Mouse (Mus musculus) WW6 (cell line): Measurements from ENCODE around the gene Rps15a.

Source experiments
- DNase-seq: peaks from one replicate; pipeline ENCODE4 v3.0.0-alpha.2; 2013; ENCODE audit warnings: low read depth, low spot score

Rps15a gene

DNA sequence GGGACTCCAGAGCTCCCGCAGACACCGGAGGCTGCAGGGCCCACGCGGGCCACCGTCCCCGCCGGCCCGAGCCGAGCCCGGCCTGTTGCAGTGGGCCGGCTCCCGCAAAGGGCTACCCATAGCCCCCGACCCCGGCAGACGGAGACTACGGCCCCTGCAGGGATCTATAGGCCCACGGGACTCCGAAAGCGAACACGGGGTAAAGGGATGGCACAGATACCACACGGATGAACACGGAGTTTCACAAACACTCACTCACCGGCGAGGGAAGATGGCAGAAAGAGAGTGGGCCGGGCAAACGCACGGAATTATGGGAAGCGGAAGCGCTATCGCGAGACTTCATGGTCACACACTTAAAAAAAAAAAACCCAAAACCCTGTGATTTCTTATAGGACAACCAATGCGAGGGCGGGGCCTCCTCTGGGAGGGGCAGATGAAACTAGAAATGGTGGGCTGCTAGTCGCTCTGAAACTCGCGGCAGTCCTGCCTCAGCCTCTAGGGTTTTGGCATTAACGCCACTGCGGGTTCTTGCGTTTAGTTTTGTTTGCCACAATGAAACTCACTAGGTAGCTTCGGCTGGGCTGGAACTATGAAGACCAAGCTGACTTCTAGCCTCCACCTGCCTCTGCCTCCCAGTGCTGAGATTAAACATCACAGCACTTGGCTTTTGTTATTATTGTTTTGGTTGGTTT, at the start of gene Rps15a:
Rps15a (minus strand) TSS at position 312 of the 692 bp plus-strand sequence.
- peak; percentile 81 for DNase-seq

DNA sequence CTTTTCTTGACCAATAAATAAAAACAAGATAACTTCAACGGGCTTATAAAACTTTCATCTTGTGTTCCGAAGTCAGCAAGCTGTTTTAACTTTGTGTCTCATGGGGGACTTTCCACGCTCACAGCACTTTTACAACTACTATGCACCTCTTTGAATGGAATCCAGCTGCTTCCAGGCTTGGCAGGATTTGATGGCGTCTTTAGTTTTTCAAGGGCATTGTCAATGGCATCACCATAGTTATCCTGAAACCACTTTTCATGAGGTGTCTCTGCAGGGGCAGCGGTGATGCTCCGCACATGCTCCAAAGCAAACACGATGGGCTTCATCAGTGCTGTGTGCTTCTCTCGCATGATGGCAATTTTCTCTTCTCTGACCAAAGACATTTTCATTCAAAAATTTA, 47.0 kb upstream of the Rps15a start:
- no peak for DNase-seq

DNA sequence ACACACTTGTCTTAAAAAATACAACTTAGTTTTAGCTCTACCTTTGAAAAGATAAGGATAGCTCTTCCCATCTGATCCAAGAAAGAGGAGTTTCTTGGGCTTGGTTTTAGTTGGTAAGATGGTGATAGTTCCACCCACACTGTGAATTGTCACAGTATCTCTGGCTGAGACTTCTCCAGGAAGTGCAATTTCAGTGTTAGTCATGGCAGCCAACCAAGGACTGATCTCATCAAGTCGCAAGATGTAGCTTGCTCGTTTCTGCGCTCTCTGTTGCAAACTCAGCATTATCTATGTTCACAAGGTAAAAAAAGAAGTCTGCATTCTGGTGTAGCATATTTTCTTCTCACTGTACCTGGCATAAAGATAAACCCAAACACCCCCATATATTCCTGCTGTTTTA, 44.1 kb upstream of the Rps15a start:
- no peak for DNase-seq

DNA sequence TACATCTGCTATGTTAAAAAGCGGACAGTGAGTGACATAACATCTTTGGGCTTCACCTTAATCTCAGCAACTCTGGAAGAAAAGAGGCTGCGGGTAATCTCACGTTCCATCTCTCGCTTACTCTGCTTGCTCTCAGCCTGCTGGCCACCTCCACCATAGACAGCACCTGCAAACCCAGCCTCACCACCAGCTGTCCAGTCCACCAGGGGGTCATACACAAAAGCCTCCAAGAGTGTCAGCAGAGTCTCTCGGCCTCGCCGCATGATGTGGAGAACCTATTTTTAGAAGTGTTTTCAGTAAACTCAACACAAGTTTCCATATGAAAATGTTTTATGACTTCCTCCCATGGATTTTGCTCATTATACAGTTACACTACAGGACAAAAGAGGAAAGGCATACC, 40.5 kb upstream of the Rps15a start:
- no peak for DNase-seq

DNA sequence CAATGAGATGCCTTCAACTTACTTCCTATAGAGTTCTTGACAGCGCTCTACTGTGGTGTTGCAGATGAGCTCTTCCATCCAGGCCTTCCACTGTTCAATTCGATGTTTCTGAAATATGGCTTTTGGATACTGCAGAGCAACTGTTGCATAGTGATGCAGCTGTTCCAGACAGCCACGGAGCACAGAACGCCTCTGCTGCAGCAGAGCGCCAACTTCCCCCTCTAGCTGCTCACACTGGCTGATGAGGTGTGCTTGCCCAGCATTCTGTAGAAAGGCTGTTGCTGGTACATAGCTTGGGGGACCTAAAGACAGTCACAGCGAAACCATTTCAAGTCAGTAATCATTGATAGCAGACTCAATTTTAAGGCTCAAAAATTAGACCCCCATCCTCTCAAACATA, 38.2 kb upstream of the Rps15a start:
- no peak for DNase-seq

DNA sequence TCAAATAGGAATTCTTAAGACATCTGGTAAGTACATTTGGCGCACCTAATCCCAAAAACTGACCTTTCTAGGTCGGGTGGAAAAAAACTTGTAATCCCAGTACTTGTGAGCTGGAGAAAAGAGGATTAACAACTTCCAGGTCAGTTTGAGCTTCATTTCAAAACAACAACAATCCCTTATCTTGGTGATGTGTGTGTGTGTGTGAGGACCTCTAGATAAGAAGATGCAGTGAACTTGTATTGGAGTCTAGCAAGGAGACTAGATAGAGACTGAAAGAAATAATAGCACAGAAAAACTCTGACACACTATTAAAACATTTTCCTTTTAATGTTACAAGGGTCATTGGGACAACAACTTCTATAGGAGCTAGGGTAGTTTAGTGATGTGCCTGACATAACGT, 27.6 kb upstream of the Rps15a start:
- DNase-seq, result no peak

DNA sequence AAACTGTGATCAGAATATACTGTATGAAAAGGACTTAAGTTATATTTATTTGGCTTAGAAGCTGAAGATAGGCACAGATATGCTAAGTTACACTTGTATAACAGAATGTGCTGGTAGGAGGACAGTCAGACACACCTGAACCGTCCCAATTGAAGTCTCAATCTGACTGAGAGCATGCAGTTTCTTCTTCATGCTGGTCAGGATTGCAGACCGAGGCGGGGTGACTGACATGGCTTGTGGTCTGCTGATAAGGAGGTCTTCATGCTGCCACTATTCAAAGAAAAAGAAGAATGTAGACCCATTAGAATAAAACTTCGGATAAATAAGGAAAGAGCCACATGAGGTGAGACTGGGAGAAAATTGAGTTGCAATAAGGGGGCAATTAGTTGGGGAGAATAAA, 27.1 kb upstream of the Rps15a start:
- DNase-seq, result no peak

DNA sequence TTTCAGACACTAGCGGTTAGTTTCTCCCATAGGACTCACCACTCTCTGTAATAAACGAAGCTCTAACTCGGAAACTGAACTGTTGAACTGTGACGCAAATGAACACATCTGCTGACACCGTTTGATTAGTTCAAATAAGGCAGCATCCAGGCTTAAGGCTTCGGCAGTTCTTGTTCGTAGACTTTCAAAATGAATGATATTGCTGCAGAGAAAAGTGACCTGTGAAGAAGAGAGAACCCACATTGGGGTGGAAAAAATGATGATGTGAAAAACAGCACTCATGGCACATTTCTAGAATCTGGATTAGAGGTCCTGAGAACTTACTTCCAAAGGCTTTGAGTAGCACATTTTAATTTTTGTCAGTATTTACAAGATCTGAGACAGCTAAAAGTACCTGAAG, 25.3 kb upstream of the Rps15a start:
- DNase-seq, result no peak

DNA sequence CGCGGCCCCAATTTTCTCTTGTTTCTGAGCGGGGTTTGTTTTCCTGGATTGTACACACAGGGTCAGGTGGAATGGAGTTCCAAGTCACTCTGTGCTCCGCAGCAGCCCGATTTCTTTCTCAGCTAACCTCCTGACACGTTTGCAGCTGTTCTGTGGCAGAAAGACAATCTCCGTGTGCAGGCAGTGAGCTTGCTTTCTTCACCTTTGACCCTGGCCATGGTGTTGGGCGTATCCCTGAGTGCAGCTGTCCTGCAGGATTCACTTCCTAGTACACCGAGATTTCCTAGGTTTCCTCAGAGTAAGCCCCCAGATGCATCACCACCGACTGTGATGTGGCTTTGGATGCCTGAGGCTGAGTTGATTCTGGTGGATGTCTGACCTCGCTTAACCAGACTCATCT, 19.1 kb upstream of the Rps15a start:
- no peak for DNase-seq

DNA sequence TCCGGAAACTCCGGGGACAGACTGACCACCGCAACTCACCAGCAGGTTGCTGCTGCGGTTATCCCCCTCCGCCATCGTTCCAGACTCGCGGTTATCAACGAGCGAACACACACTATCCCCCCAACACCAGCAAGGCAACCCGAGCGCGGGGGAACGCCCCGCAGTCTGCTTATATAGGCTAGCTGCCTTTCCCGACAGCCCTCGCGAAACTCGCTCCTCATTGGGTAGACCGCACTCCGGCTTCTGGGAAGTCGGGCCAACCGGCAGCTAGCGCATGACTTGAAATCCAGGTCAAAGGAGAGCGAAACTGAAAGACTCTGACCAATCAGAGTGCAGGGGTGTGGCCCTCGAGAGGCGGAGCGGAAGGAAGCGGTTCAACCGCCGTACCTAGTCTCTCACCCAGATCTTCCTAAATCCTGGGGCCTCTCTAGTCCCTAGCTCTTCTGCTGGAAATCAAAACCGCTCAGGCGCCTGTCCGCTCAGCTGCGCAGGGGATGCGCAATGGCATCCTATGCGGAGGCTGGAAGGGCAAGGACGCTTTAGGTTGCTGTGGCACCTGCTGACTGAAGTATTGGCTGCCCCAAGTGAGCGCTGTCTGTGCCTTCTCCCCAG, 13.5 kb upstream of the Rps15a start, which contains the start of gene Arl6ip1:
Arl6ip1 (minus strand) TSS at position 233 of the 612 bp plus-strand sequence.
- DNase-seq, result peak; percentile 96

DNA sequence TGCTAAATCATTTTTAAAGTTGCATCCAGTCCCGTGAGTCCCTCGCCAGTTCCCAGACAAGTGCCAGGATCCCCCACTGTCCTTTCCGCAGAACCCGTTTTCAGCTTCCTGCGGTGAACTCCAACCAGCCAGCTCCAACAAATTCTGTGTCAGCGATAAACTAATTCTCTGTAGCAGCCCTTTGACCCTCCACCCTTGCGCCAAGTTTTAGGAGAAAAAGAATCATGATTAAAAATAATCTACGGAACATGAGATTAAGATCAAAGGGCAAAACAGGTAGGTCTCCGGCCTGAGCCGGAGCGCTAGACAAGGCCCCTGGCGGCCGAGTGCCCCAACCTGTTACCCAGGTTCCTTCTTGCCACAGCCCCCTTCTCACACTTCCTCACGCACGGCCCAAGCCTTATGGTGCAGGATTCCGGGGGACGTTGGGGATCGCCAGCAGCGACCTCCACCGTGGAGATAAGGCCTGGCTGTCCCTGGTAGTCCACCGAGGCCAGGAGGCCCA, 13.0 kb upstream of the Rps15a start:
- DNase-seq, result no peak

DNA sequence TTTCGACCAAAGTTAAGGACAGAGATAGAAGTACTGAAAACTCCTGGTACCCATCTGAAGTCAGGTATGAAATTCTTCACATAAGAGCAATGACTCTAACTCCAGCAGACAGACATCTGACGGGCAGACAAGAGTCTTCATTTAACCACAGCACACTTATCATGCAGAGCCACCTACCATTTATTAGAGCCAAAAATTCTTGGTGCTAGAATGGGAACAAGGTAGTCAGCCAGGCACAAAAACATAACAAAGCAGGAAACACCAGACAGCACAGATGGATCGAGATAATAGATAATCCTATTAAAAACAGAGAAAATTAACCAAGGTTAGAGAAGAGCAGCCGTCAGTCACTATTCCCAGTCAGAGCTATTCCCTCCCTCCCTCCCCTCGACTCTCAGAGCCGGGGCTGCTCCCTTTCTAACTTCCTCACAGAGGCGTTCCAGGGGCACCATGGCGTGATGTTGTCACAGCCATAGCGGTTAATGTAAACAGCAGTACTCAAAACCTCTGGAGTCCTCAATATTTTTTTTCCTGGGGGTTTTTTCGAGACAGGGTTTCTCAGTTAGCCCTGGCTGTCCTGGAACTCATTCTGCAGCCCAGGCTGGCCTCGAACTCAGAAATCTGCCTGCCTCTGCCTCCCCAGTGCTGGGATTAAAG, 10.4 kb upstream of the Rps15a start:
- no peak for DNase-seq

DNA sequence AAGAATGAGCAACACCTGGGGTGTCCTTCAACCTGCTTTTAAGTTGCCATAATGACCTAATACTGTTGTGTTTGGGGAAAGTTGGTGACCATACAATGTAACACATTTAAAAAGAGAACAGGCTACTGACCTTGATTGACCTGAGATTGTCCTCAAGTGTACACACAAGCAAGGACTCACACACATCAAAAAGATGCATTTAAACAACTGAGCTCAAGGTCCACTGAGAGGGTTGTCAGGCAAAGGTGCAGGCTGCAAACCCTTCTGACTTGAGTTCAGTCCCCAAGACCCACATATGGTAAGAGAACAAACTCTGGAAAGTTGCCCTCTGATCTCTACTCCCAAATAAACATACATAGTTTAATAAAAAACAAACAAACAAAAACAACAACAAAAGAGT, 9.7 kb upstream of the Rps15a start:
- DNase-seq, result no peak

DNA sequence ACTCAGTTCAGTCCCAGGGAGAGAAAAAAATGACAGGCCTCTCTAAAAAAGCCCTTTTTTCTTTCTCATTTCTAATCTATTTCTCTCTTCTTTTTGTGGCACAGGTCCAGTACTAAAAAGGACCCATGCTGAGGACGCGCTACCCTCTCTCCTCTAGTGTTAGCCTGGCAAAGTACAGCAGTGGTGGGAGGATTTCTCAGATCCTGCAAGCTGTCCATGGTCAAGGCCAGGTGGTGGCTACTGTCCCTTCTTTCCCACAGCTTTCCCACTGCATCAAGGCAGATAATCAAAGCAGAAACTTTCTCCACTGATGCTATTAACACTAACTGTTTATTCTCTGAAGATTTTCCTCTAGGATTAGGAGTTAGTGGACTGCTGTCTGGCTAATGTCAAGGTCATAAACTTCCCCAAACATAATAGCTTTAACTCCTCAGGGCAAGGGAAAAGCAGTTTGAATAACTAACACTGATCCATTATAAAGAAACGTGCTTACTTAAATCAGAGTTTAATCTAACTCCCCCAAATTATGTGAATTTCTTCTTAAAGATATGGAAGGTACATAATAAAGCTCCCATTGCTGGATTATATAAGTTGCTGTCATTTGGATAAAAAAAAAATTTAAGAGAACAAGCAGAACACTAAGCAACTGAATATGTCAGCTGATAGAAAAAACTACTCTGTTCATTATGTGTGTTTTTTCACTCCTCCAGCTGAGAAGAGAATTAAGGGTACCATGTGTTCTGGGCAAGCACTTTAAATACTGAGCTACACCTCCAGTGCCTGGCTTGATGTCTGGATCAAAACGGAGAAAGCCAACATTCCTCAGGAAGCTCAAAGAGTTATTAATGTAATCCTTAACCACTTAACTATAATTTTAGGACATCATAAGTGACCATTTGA, 7.8 kb upstream of the Rps15a start:
- no peak for DNase-seq

DNA sequence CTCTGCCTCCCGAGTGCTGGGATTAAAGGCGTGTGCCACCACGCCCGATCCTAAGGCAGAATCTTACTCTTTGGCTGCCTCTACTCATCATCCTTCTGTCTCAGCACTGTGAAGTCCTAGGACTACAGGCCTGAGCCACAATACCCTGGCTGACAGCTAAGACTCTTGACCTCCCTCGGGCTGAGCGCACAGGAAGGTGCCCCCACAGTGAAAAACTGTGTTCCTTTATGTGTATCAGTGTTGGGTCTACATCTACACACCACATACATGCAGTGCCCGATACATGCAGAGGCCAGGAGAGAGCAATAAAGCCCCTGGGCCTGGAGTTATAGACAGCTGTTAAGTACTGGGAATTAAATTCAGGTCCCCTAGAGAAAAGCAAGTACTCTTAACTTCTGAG, 6.2 kb upstream of the Rps15a start:
- DNase-seq, result no peak

DNA sequence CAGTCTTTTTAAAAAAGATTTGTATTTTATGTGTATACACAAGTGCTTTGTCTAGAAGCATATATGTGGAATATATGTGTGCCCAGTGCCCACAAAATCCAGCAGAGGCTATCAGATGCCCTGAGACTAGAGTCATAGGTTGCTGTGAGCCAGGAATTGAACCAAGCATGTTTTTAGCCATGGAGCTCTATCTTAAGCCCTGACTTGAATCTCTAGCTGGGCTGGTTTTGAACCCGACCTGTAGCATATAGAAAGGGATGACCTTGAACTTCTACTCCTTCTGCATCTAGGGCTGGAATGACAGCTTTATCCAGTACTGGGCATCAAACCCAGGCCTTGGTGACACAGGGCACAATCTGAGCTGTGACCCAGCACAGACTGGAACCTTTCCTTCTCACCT, 4.7 kb upstream of the Rps15a start:
- DNase-seq, result no peak

DNA sequence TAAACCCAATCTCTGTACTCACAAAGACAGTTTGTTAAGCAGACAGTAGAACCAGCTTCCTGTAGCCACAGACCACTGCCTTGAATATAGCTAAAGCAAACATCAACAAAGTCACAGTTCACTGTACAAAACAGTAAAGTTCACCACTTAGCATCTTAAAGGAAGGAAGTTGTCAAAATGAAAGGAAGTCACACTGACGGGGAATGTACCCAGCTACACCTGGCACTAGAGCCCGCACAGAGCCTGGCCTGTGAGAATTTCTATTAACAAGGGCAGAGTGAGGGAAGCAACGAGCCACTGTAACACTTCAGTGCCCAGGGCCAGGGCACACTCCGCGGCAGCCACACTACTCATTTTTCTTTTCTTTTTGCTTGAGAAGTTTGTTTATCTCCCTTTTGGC, 4.0 kb upstream of the Rps15a start:
- no peak for DNase-seq

DNA sequence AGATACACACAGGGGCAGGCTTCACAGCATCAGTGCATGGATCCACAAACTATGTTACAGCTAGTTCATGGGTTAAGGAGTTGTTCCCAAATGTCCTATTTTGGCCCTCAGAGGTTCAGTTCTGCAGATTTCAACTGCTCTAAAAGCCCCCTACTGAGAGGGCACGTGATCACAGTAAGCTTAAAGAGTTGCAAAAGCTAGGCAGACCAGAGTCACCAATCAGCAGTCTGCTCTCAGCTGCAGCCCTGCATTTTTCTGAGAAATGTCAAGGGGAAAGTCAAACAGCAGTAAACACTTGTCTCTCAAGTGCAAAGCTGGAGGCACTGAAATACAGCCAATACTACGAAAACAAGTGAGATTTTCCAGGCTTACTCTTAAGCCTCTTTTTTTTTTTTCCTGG, 3.2 kb upstream of the Rps15a start:
- DNase-seq, result no peak

DNA sequence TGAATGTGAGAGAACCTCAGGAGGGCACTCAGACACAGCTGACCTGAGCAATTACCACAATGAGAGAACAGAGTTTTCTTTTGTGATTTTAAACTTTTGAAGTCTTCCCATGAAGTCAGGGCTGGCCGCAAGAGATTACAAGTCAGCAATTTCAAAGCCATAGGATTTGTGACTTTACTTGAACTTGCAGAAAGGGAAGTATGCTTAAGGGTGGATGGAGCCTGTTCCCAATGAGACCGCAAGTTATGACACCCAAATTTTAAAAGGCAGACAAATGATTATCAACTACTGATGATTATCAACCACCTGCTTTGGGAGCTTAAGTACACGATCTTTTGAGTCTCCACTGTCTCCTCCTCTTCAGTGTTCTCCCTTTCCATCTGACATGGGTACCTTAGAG, 2.4 kb upstream of the Rps15a start:
- DNase-seq, result no peak

DNA sequence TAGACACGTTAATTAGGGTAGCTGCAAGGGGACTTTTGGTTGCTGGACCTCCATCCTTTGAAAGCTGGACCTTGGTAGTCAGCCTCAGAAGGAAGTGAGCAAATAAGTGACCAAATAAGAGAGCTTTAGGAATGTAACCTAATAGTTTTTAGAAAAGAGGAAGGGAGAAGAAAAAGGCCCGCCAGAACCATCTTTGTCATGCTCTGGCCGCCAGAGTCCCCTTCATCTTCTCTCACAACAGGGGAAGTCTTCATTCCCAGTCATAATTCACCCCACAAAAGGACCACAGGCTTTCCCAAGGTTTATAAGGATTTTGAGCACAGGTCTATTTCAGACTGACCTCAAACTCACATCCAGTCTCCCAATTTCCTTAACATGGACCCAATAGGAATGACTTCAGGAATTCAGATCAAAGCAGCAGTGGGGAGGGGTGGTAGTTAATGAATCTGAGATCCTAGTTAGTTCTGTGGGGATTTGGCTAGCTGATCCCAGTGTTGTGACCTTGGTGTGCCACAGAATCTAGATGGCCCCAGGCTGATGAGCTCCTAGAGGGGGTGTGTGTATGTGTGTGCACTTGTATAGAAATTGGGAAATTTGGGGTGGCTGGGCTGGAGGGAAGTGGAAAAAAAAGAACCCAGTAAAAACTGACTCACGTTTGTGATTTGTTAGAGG, 1.7 kb upstream of the Rps15a start:
- no peak for DNase-seq

DNA sequence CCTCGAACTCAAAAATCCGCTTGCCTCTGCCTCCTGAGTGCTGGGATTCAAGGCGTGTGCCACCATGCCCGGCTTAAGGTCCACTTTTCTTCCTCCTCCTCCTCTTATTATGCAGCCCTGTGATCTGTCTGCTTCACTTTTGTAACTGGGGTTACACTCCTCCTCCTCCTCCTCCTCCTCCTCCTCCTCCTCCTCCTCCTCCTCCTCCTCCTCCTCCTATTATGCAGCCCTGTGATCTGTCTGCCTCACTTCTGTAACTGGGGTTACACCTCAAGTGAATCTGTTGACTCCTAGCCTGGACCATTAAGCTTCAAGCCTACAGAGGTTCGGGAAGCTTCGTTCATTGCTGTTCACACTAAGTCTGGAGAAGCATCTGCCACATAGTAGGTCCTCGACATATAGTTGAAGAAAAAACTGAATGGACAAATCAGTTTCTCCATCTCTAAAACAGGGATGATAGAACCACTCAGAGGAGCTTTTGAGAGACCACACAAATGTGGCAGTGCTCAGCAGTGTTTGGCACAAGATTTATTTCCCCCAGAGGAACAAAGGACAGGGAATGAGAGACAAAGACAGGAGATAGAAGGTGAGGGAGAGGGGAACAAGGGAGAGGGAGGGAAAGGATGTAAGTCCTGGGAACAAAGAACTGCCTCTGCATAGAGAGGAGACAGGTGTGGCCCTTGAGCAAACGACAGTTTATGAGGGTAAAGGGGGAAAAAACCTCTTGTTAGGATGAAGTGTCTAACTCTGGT, 975 bp upstream of the Rps15a start:
- DNase-seq, result no peak
